Mouse (Mus musculus): ENCODE data around the gene Mzt1. TPM values are rescaled to one million over a fixed set of nuclear protein-coding genes. Genes with fewer than 3 reads are reported as not detected.
A peak's percentile ranks its signal among the peaks of the same experiment; 100 is the strongest.
"Not testable (repeated sequence)": the region's sequence is repeated elsewhere in the genome, so short reads cannot be mapped to it uniquely, and the experiment has no call there.

Mzt1 gene
- polyA plus RNA-seq, 1 experiment from 2014 or later: 69.2 TPM

GRCm38 (mm10) chr14:99041416-99041815 lies 4.5 kb downstream of the Mzt1 start:
- Histone ChIP-seq H3K27me3 (no peaks in the 10 kb centered on the region), H3K36me3 (0 out of 2 replicates have a peak, but pooled peaks cover 6% of the 10 kb centered on the region), H3K9me3 (replicated peaks) (no peaks in the 10 kb centered on the region), H3K4me2 (replicated peaks) (no peak overlapping the region), H3K9ac (no peak overlapping the region), H3K4me1 (peaks cover 16% of the 10 kb centered on the region), H3K27ac (replicated peaks) (no peak overlapping the region), H3K4me3 (replicated peaks) (no peak overlapping the region)
- ATAC-seq (ENCODE audit: insufficient number of reproducible peaks, low FRiP score, low TSS enrichment, low read depth): no peak
- 65% methylated on average over 4 of the region's 4 CpGs for WGBS

- 0 out of 2 replicates have a peak, but pooled peaks cover 11% of the 10 kb centered on the region for H3K36me3 ChIP-seq
- not testable (repeated sequence) for H3K4me3 ChIP-seq (replicated peaks)
- 76% methylated on average over 5 of the region's 5 CpGs for WGBS
Observed at GRCm38 (mm10) chr14:99039308-99039707, 6.6 kb downstream of the Mzt1 start.

GRCm38 (mm10) chr14:99037703-99038102 lies 8.2 kb downstream of the Mzt1 start:
- 86% methylated on average over 2 of the region's 2 CpGs for WGBS
- no peak overlapping the region for H3K27ac ChIP-seq (replicated peaks)

More at GRCm38 (mm10) chr14:99039308-99039707, 6.6 kb downstream of the Mzt1 start:
- H3K4me1 ChIP-seq; H3K4me2 ChIP-seq (replicated peaks); ATAC-seq (ENCODE audit: insufficient number of reproducible peaks, low FRiP score, low TSS enrichment, low read depth); H3K27ac ChIP-seq (replicated peaks); H3K9ac ChIP-seq; H3K27me3 ChIP-seq; H3K9me3 ChIP-seq (replicated peaks): not testable (repeated sequence)

GRCm38 (mm10) chr14:99036039-99036438 lies 9.9 kb downstream of the Mzt1 start:
- ATAC-seq (ENCODE audit: insufficient number of reproducible peaks, low FRiP score, low TSS enrichment, low read depth): no peak
- no peak overlapping the region for H3K4me3 ChIP-seq (replicated peaks)
- no peaks in the 10 kb centered on the region for H3K9me3 ChIP-seq (replicated peaks)
- WGBS: 73% methylated on average over 4 of the region's 4 CpGs
- no peak overlapping the region for H3K27ac ChIP-seq (replicated peaks)
- no peak overlapping the region for H3K4me2 ChIP-seq (replicated peaks)
- H3K9ac ChIP-seq: no peak overlapping the region
- no peaks in the 10 kb centered on the region for H3K27me3 ChIP-seq
- no peaks in the 10 kb centered on the region for H3K4me1 ChIP-seq
- peaks cover 20% of the 10 kb centered on the region; the same call in 1 of the 2 replicates for H3K36me3 ChIP-seq

More at GRCm38 (mm10) chr14:99037703-99038102, 8.2 kb downstream of the Mzt1 start:
- Histone ChIP-seq H3K4me3 (replicated peaks) (no peak overlapping the region), H3K9me3 (replicated peaks) (no peaks in the 10 kb centered on the region), H3K36me3 (peaks cover 15% of the 10 kb centered on the region; the same call in 1 of the 2 replicates), H3K4me1 (no peaks in the 10 kb centered on the region), H3K9ac (no peak overlapping the region), H3K4me2 (replicated peaks) (no peak overlapping the region), H3K27me3 (no peaks in the 10 kb centered on the region)
- no peak for ATAC-seq (ENCODE audit: insufficient number of reproducible peaks, low FRiP score, low TSS enrichment, low read depth)

GRCm38 (mm10) chr14:99034851-99035250 lies 11.1 kb downstream of the Mzt1 start:
- H3K36me3 ChIP-seq: peaks cover 20% of the 10 kb centered on the region; the same call in 1 of the 2 replicates
- not testable (repeated sequence) for H3K27ac ChIP-seq (replicated peaks); H3K4me2 ChIP-seq (replicated peaks); H3K4me1 ChIP-seq; H3K4me3 ChIP-seq (replicated peaks); H3K9me3 ChIP-seq (replicated peaks); H3K27me3 ChIP-seq; H3K9ac ChIP-seq; ATAC-seq (ENCODE audit: insufficient number of reproducible peaks, low FRiP score, low TSS enrichment, low read depth)
- 89% methylated on average over 8 of the region's 8 CpGs for WGBS

GRCm38 (mm10) chr14:99032596-99032995 lies 13.3 kb downstream of the Mzt1 start:
- no peak overlapping the region for H3K9ac ChIP-seq
- H3K9me3 ChIP-seq (replicated peaks): no peaks in the 10 kb centered on the region
- H3K4me3 ChIP-seq (replicated peaks): no peak overlapping the region
- WGBS: 70% methylated on average over 5 of the region's 5 CpGs
- H3K27ac ChIP-seq (replicated peaks): no peak overlapping the region
- H3K4me2 ChIP-seq (replicated peaks): no peak overlapping the region
- ATAC-seq (ENCODE audit: insufficient number of reproducible peaks, low FRiP score, low TSS enrichment, low read depth): no peak
- no peaks in the 10 kb centered on the region for H3K27me3 ChIP-seq
- H3K36me3 ChIP-seq: peaks cover 17% of the 10 kb centered on the region; the same call in 1 of the 2 replicates
- H3K4me1 ChIP-seq: no peaks in the 10 kb centered on the region

- no peaks in the 10 kb centered on the region for H3K27me3 ChIP-seq
- 66% methylated on average over 5 of the region's 5 CpGs for WGBS
- H3K27ac ChIP-seq (replicated peaks): no peak overlapping the region
- no peaks in the 10 kb centered on the region for H3K4me1 ChIP-seq
- H3K9ac ChIP-seq: no peak overlapping the region
- H3K9me3 ChIP-seq (replicated peaks): no peaks in the 10 kb centered on the region
- H3K36me3 ChIP-seq: peaks cover 14% of the 10 kb centered on the region; the same call in 1 of the 2 replicates
- H3K4me3 ChIP-seq (replicated peaks): no peak overlapping the region
- H3K4me2 ChIP-seq (replicated peaks): no peak overlapping the region
- ATAC-seq (ENCODE audit: insufficient number of reproducible peaks, low FRiP score, low TSS enrichment, low read depth): no peak
Observed at GRCm38 (mm10) chr14:99031337-99031873, 14.5 kb downstream of the Mzt1 start.

- Histone ChIP-seq H3K27me3 (no peaks in the 10 kb centered on the region), H3K9ac (no peak overlapping the region), H3K27ac (replicated peaks) (no peak overlapping the region), H3K9me3 (replicated peaks) (no peaks in the 10 kb centered on the region), H3K4me3 (replicated peaks) (no peak overlapping the region), H3K36me3 (peaks cover 9% of the 10 kb centered on the region; the same call in 1 of the 2 replicates), H3K4me2 (replicated peaks) (no peak overlapping the region), H3K4me1 (no peaks in the 10 kb centered on the region)
- WGBS: 77% methylated on average over 5 of the region's 5 CpGs
- no peak for ATAC-seq (ENCODE audit: insufficient number of reproducible peaks, low FRiP score, low TSS enrichment, low read depth)
Observed at GRCm38 (mm10) chr14:99029987-99030386, 15.9 kb downstream of the Mzt1 start.

GRCm38 (mm10) chr14:99022346-99023086 lies 23.4 kb downstream of the Mzt1 start:
- no peak overlapping the region for H3K9ac ChIP-seq

GRCm38 (mm10) chr14:99019136-99019808 lies 26.7 kb downstream of the Mzt1 start:
- Histone ChIP-seq H3K27ac (replicated peaks) (no peak overlapping the region), H3K36me3 (no peaks in the 10 kb centered on the region), H3K9me3 (replicated peaks) (no peaks in the 10 kb centered on the region), H3K4me1 (no peaks in the 10 kb centered on the region), H3K9ac (no peak overlapping the region), H3K27me3 (no peaks in the 10 kb centered on the region), H3K4me2 (replicated peaks) (no peak overlapping the region), H3K4me3 (replicated peaks) (no peak overlapping the region)
- ATAC-seq (ENCODE audit: insufficient number of reproducible peaks, low FRiP score, low TSS enrichment, low read depth): no peak
- WGBS: 57% methylated on average over 10 of the region's 10 CpGs

More at GRCm38 (mm10) chr14:99022346-99023086, 23.4 kb downstream of the Mzt1 start:
- no peaks in the 10 kb centered on the region for H3K27me3 ChIP-seq
- H3K4me2 ChIP-seq (replicated peaks): peak overlapping the region; percentile 44
- no peaks in the 10 kb centered on the region for H3K4me1 ChIP-seq
- H3K4me3 ChIP-seq (replicated peaks): peak overlapping the region; percentile 24; the same call in 1 of the 2 replicates
- no peak for ATAC-seq (ENCODE audit: insufficient number of reproducible peaks, low FRiP score, low TSS enrichment, low read depth)
- no peak overlapping the region for H3K27ac ChIP-seq (replicated peaks)
- H3K9me3 ChIP-seq (replicated peaks): no peaks in the 10 kb centered on the region
- no peaks in the 10 kb centered on the region for H3K36me3 ChIP-seq
- WGBS: 35% methylated on average over 12 of the region's 12 CpGs

- no peak overlapping the region for H3K4me3 ChIP-seq (replicated peaks)
- WGBS: 83% methylated on average over 7 of the region's 7 CpGs
- no peaks in the 10 kb centered on the region for H3K27me3 ChIP-seq
- no peak for ATAC-seq (ENCODE audit: insufficient number of reproducible peaks, low FRiP score, low TSS enrichment, low read depth)
- H3K4me1 ChIP-seq: no peaks in the 10 kb centered on the region
- no peak overlapping the region for H3K27ac ChIP-seq (replicated peaks)
- no peak overlapping the region for H3K4me2 ChIP-seq (replicated peaks)
- H3K9me3 ChIP-seq (replicated peaks): no peaks in the 10 kb centered on the region
- H3K9ac ChIP-seq: no peak overlapping the region
- no peaks in the 10 kb centered on the region for H3K36me3 ChIP-seq
Observed at GRCm38 (mm10) chr14:99018691-99019090, 27.2 kb downstream of the Mzt1 start.
